Mouse (Mus musculus): ENCODE data around the gene Pde8a. TPM values are rescaled to one million over a fixed set of nuclear protein-coding genes. Genes with fewer than 3 reads are reported as not detected.

Pde8a gene
- 4.7 TPM for polyA plus RNA-seq (2017; shearing (Covaris generic))

GRCm38 (mm10) chr7:81213347-81214152, at the start of gene Pde8a:
Gene Pde8a, plus strand, starts transcription at chr7:81213596.

GRCm38 (mm10) chr7:81344544-81345446, 131.4 kb downstream of the Pde8a start, which contains the start of gene Rps17:
Gene Rps17, minus strand, starts transcription at chr7:81345254.

Other genes with a start within 250 kb of the Pde8a start
- 163 TPM for gene Zfp592, start 219.9 kb upstream of the Pde8a start, polyA plus RNA-seq (2017; shearing (Covaris generic))
- gene Alpk3, start 156.0 kb upstream of the Pde8a start, polyA plus RNA-seq (2017; shearing (Covaris generic)) = 0.05 TPM
- gene Slc28a1, start 98.8 kb upstream of the Pde8a start, polyA plus RNA-seq (2017; shearing (Covaris generic)) = 0.12 TPM
- 931 TPM for gene Rps17, start 131.7 kb downstream of the Pde8a start, polyA plus RNA-seq (2017; shearing (Covaris generic))
- gene Cpeb1, start 241.9 kb downstream of the Pde8a start, polyA plus RNA-seq (2017; shearing (Covaris generic)) = not detected